Mouse (Mus musculus): Measurements from ENCODE around the gene Gdf15. TPM values are rescaled to one million over a fixed set of nuclear protein-coding genes. Genes with fewer than 3 reads are reported as not detected.
A peak's percentile ranks its signal among the peaks of the same experiment; 100 is the strongest.

Gdf15 gene
- polyA plus RNA-seq, 2 experiments, result 0.18 to 0.47 TPM

DNA sequence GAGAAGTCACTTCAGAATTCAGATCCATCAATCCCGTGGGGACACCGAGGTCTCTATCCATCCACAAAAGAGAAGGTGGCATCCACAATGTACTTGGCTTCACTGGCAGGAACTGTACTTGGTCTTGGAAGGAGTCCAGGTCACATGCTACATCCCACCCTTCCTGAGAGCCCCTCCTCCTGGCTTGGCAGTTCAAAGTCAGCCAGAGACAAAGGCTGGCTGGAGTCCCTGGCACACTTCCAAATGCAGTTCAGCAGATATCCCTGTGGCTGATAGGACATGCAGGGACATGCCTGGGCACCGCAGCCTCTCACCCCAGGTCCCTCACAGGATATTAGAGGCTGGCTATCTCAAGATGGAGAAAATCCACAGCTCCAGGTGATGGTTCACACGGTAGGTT lies 17.1 kb upstream of the Gdf15 start:
- Histone ChIP-seq H3K4me3 (replicated peaks; ENCODE audit: low read length) (no peak overlapping the region), H3K4me1 (ENCODE audit: control insufficient read depth, insufficient read depth, low read length) (peaks cover 29% of the 10 kb centered on the region), H3K9ac (ENCODE audit: low read depth, low read length, severe bottlenecking) (no peak overlapping the region), H3K9me3 (ENCODE audit: control insufficient read depth, low read length) (no peaks in the 10 kb centered on the region), H3K27me3 (ENCODE audit: control insufficient read depth, insufficient read depth, low read length) (no peaks in the 10 kb centered on the region), H3K27ac (replicated peaks; ENCODE audit: low read depth, low read length) (peak overlapping the region; percentile 61; the same call in 1 of the 2 replicates), H3K4me2 (replicated peaks; ENCODE audit: low read depth, low read length, severe bottlenecking) (no peak overlapping the region), H3K36me3 (ENCODE audit: control insufficient read depth, insufficient read depth, low read length) (peaks cover 51% of the 10 kb centered on the region)
- peak; percentile 16; the same call in 1 of the 2 replicates for ATAC-seq (ENCODE audit: low FRiP score, low read depth)
- 70% methylated on average over 4 of the region's 4 CpGs for WGBS
- no peak for TF ChIP-seq POLR2A (IDR thresholded peaks at IDR 0.05; ENCODE audit: borderline replicate concordance, extremely low read depth, insufficient read depth, insufficient read length)
- peak; percentile 86 for DNase-seq (ENCODE audit: low spot score)

DNA sequence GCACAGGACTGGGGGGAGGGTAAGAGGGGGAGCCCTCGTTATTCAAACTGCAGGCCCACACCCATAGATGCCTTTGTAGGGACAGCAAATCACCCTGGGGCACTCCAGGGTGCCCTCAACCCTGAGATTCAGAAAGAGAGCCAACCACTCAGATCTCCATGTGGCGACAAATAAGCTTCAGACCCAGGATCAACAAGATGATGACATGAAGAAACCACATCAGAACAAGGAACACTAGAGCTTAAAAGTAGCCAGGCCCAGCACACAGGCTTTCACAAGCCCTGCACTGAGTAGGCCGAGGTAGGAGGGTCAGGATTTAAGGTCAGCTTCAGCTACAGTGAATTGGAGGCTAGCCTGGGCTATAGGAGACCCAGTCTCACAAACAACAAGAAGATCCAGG lies 16.7 kb upstream of the Gdf15 start:
- no peak overlapping the region for H3K9ac ChIP-seq (ENCODE audit: low read depth, low read length, severe bottlenecking)
- no peak overlapping the region for H3K4me2 ChIP-seq (replicated peaks; ENCODE audit: low read depth, low read length, severe bottlenecking)
- no peak overlapping the region for H3K4me3 ChIP-seq (replicated peaks; ENCODE audit: low read length)
- peaks cover 29% of the 10 kb centered on the region for H3K4me1 ChIP-seq (ENCODE audit: control insufficient read depth, insufficient read depth, low read length)
- H3K27me3 ChIP-seq (ENCODE audit: control insufficient read depth, insufficient read depth, low read length), result no peaks in the 10 kb centered on the region
- DNase-seq (ENCODE audit: low spot score) (no peak), ATAC-seq (ENCODE audit: low FRiP score, low read depth) (no peak)
- H3K9me3 ChIP-seq (ENCODE audit: control insufficient read depth, low read length), result no peaks in the 10 kb centered on the region
- WGBS, result 64% methylated on average over 3 of the region's 3 CpGs
- H3K36me3 ChIP-seq (ENCODE audit: control insufficient read depth, insufficient read depth, low read length), result peaks cover 47% of the 10 kb centered on the region
- no peak for TF ChIP-seq POLR2A (IDR thresholded peaks at IDR 0.05; ENCODE audit: borderline replicate concordance, extremely low read depth, insufficient read depth, insufficient read length)
- 0 out of 2 replicates have a peak overlapping the region, but pooled peaks have one; percentile 61 for H3K27ac ChIP-seq (replicated peaks; ENCODE audit: low read depth, low read length)

- Histone ChIP-seq H3K9me3 (ENCODE audit: control insufficient read depth, low read length) (no peaks in the 10 kb centered on the region), H3K4me3 (replicated peaks; ENCODE audit: low read length) (no peak overlapping the region), H3K36me3 (ENCODE audit: control insufficient read depth, insufficient read depth, low read length) (peaks cover 40% of the 10 kb centered on the region), H3K4me2 (replicated peaks; ENCODE audit: low read depth, low read length, severe bottlenecking) (no peak overlapping the region), H3K27me3 (ENCODE audit: control insufficient read depth, insufficient read depth, low read length) (no peaks in the 10 kb centered on the region), H3K9ac (ENCODE audit: low read depth, low read length, severe bottlenecking) (no peak overlapping the region), H3K4me1 (ENCODE audit: control insufficient read depth, insufficient read depth, low read length) (peaks cover 29% of the 10 kb centered on the region), H3K27ac (replicated peaks; ENCODE audit: low read depth, low read length) (no peak overlapping the region)
- no peak for ATAC-seq (ENCODE audit: low FRiP score, low read depth)
- no peak for TF ChIP-seq POLR2A (IDR thresholded peaks at IDR 0.05; ENCODE audit: borderline replicate concordance, extremely low read depth, insufficient read depth, insufficient read length)
- no peak for DNase-seq (ENCODE audit: low spot score)
- WGBS, result 25% methylated on average over 1 of the region's 1 CpGs
Observed at GRCm38 (mm10) chr8:70648164-70648442, 15.8 kb upstream of the Gdf15 start.

GRCm38 (mm10) chr8:70647343-70648163 lies 15.3 kb upstream of the Gdf15 start:
- H3K4me3 ChIP-seq (replicated peaks; ENCODE audit: low read length), result no peak overlapping the region
- no peaks in the 10 kb centered on the region for H3K9me3 ChIP-seq (ENCODE audit: control insufficient read depth, low read length)
- no peak for ATAC-seq (ENCODE audit: low FRiP score, low read depth)
- no peak overlapping the region for H3K4me2 ChIP-seq (replicated peaks; ENCODE audit: low read depth, low read length, severe bottlenecking)
- H3K27me3 ChIP-seq (ENCODE audit: control insufficient read depth, insufficient read depth, low read length), result no peaks in the 10 kb centered on the region
- TF ChIP-seq POLR2A (IDR thresholded peaks at IDR 0.05; ENCODE audit: borderline replicate concordance, extremely low read depth, insufficient read depth, insufficient read length), result no peak
- H3K36me3 ChIP-seq (ENCODE audit: control insufficient read depth, insufficient read depth, low read length), result peaks cover 36% of the 10 kb centered on the region
- H3K9ac ChIP-seq (ENCODE audit: low read depth, low read length, severe bottlenecking), result peak overlapping the region; percentile 28; the same call in 1 of the 2 replicates
- peaks cover 29% of the 10 kb centered on the region for H3K4me1 ChIP-seq (ENCODE audit: control insufficient read depth, insufficient read depth, low read length)
- WGBS, result 36% methylated on average over 8 of the region's 8 CpGs
- H3K27ac ChIP-seq (replicated peaks; ENCODE audit: low read depth, low read length), result peak overlapping the region; percentile 33
- DNase-seq (ENCODE audit: low spot score), result no peak

GRCm38 (mm10) chr8:70646775-70647174 lies 14.5 kb upstream of the Gdf15 start:
- Histone ChIP-seq H3K9me3 (ENCODE audit: control insufficient read depth, low read length) (no peaks in the 10 kb centered on the region), H3K9ac (ENCODE audit: low read depth, low read length, severe bottlenecking) (no peak overlapping the region), H3K4me3 (replicated peaks; ENCODE audit: low read length) (no peak overlapping the region), H3K36me3 (ENCODE audit: control insufficient read depth, insufficient read depth, low read length) (peaks cover 29% of the 10 kb centered on the region), H3K4me1 (ENCODE audit: control insufficient read depth, insufficient read depth, low read length) (peaks cover 29% of the 10 kb centered on the region), H3K27ac (replicated peaks; ENCODE audit: low read depth, low read length) (no peak overlapping the region), H3K4me2 (replicated peaks; ENCODE audit: low read depth, low read length, severe bottlenecking) (no peak overlapping the region), H3K27me3 (ENCODE audit: control insufficient read depth, insufficient read depth, low read length) (no peaks in the 10 kb centered on the region)
- no peak for ATAC-seq (ENCODE audit: low FRiP score, low read depth)
- no peak for DNase-seq (ENCODE audit: low spot score)
- TF ChIP-seq POLR2A (IDR thresholded peaks at IDR 0.05; ENCODE audit: borderline replicate concordance, extremely low read depth, insufficient read depth, insufficient read length), result no peak

Data from limb, embryonic 14.5 days (tissue).